Mouse (Mus musculus) layer of hippocampus, adult 2 months (tissue): Measurements from ENCODE around the gene Mettl23. TPM values are rescaled to one million over a fixed set of nuclear protein-coding genes. Genes with fewer than 3 reads are reported as not detected.

ENCODE experiments used
- DNase-seq, 2 experiments: peaks; one replicate each; pipeline ENCODE4 v3.0.0; 2022; ENCODE audit warnings: low spot score in 2 of 2
- H3K27ac ChIP-seq: fragments of 200-600 bp; 2 replicates; pipeline ENCODE4 v1.8.1; 2022
- H3K4me3 ChIP-seq: fragments of 200-600 bp; 2 replicates; pipeline ENCODE4 v1.8.1; 2022; ENCODE audit warnings: mild to moderate bottlenecking
- CTCF ChIP-seq: fragments of 200-600 bp; conservative IDR thresholded peaks from 2 replicates; pipeline ENCODE4 v1.8.1; 2022; ENCODE audit warnings: antibody characterized with exemption, mild to moderate bottlenecking, moderate library complexity
- total RNA-seq, 2 experiments: library from RNA; stranded (reverse); gene quantifications; 2 replicates each; pipeline ENCODE4 v1.2.3; 2021

Mettl23 gene
- total RNA-seq, 2 experiments from 2014 or later, result 23.0 to 26.8 TPM

GRCm38 (mm10) chr11:116810983-116811901 is 31.8 kb upstream of the Mettl23 start:
- peak; percentile 60 for TF ChIP-seq CTCF
- H3K4me3 ChIP-seq, result peak overlapping the region; percentile 50

GRCm38 (mm10) chr11:116812793-116813529 is 30.1 kb upstream of the Mettl23 start:
- no peak for DNase-seq
- Histone ChIP-seq H3K27ac (peak overlapping the region; percentile 83), H3K4me3 (no peak overlapping the region)
- TF ChIP-seq CTCF, result no peak

More at GRCm38 (mm10) chr11:116810983-116811901, 31.8 kb upstream of the Mettl23 start:
- H3K27ac ChIP-seq, result peak overlapping the region; percentile 87
- peak; percentile 73 to 81 for DNase-seq

- H3K4me3 ChIP-seq, result no peak overlapping the region
- DNase-seq, result no peak
- TF ChIP-seq CTCF, result no peak
- H3K27ac ChIP-seq, result peak overlapping the region; percentile 83
Measured at GRCm38 (mm10) chr11:116813610-116814009, 29.5 kb upstream of the Mettl23 start.

GRCm38 (mm10) chr11:116814076-116814883 is 28.8 kb upstream of the Mettl23 start:
- peak overlapping the region; percentile 83 for H3K27ac ChIP-seq
- H3K4me3 ChIP-seq, result no peak overlapping the region
- peak; percentile 22; the same call in 1 of the 2 replicates for TF ChIP-seq CTCF
- no peak for DNase-seq

- no peak for TF ChIP-seq CTCF
- DNase-seq, result no peak
- Histone ChIP-seq H3K27ac (peak overlapping the region; percentile 83), H3K4me3 (no peak overlapping the region)
Measured at GRCm38 (mm10) chr11:116814884-116815415, 28.1 kb upstream of the Mettl23 start.

- DNase-seq, result no peak
- H3K27ac ChIP-seq, result no peak overlapping the region
- no peak for TF ChIP-seq CTCF
- no peak overlapping the region for H3K4me3 ChIP-seq
Measured at GRCm38 (mm10) chr11:116816769-116817168, 26.3 kb upstream of the Mettl23 start.

GRCm38 (mm10) chr11:116817567-116817966 is 25.5 kb upstream of the Mettl23 start:
- no peak overlapping the region for H3K27ac ChIP-seq
- no peak for TF ChIP-seq CTCF
- no peak for DNase-seq
- H3K4me3 ChIP-seq, result no peak overlapping the region

GRCm38 (mm10) chr11:116818722-116819121 is 24.4 kb upstream of the Mettl23 start:
- Histone ChIP-seq H3K27ac (no peak overlapping the region), H3K4me3 (no peak overlapping the region)
- no peak for DNase-seq
- TF ChIP-seq CTCF, result no peak

- DNase-seq, result no peak
- no peak for TF ChIP-seq CTCF
- no peak overlapping the region for H3K27ac ChIP-seq
- no peak overlapping the region for H3K4me3 ChIP-seq
Measured at GRCm38 (mm10) chr11:116819932-116820593, 23.0 kb upstream of the Mettl23 start.

GRCm38 (mm10) chr11:116821057-116821940 is 21.8 kb upstream of the Mettl23 start:
- Histone ChIP-seq H3K27ac (0 out of 2 replicates have a peak overlapping the region, but pooled peaks have one; percentile 32), H3K4me3 (no peak overlapping the region)
- no peak for DNase-seq
- no peak for TF ChIP-seq CTCF

GRCm38 (mm10) chr11:116822215-116822614 is 20.9 kb upstream of the Mettl23 start:
- DNase-seq, result no peak
- TF ChIP-seq CTCF, result no peak
- no peak overlapping the region for H3K4me3 ChIP-seq
- no peak overlapping the region for H3K27ac ChIP-seq
